Mouse (Mus musculus): ENCODE results near the gene Tub.

The Tub gene

DNA sequence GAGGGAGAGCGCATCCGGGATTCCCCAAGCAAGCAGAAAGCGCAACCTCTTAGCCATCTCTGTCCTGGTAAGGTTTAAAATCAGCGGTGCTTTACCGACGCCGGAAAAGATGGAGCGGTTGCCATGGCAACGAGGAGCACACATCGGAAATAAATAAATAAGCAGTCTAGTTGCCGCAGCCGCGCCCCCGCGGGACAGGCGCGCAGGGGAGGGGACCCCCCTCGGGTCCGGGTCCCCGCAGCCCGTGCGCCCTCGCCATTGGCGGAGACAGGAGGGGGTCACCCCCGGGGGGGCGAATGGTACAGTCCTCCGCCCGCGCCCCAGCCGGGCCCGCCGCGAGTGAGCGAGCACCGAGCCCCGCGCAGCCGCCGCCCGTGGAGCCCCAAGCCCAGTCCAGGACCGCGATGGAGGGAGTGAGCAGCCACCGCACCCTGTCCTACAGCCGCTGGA lies at the start of gene Tub:
Gene Tub (plus strand): TSS at position 27 of the 450 bp plus-strand sequence.
- DNase-seq: peak; percentile 84

DNA sequence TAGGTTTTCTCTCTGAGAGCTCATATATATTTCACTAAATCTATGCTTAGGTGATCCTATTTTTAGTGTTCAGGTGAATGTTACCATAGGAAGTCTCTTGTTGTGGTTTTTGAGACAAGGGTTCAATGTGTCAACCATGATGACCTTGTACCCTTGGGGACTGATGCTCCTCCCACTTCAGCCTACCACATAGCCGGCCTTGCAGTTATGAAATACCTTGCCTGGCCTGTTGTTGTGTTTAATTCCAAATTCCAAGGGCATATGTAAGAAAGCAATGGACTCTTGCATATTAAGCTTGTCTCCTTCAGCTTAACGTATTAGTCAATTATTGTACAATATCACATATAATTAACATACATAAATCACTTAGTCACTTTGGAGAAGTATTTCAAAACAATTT lies 46.2 kb upstream of the Tub start:
- no peak for DNase-seq

DNA sequence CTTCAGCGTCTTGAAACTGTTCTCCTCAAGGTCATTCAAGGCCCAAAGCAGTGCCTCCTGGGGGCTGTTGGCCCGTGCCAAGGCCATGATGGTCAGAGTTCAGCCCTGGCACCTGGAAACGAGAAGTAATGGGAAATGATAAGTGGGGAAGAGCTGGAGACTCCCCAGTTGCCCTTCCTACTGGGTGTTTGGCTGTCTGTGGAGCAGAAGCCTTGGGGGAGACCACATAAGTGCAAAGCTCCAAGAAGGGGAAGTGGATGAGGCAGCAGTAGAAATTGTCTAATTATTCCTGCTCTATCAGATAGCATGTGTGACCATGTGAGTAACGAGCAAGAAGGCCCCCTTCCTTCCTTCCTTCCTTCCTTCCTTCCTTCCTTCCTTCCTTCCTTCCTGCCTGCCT lies 23.1 kb upstream of the Tub start:
- DNase-seq: no peak

DNA sequence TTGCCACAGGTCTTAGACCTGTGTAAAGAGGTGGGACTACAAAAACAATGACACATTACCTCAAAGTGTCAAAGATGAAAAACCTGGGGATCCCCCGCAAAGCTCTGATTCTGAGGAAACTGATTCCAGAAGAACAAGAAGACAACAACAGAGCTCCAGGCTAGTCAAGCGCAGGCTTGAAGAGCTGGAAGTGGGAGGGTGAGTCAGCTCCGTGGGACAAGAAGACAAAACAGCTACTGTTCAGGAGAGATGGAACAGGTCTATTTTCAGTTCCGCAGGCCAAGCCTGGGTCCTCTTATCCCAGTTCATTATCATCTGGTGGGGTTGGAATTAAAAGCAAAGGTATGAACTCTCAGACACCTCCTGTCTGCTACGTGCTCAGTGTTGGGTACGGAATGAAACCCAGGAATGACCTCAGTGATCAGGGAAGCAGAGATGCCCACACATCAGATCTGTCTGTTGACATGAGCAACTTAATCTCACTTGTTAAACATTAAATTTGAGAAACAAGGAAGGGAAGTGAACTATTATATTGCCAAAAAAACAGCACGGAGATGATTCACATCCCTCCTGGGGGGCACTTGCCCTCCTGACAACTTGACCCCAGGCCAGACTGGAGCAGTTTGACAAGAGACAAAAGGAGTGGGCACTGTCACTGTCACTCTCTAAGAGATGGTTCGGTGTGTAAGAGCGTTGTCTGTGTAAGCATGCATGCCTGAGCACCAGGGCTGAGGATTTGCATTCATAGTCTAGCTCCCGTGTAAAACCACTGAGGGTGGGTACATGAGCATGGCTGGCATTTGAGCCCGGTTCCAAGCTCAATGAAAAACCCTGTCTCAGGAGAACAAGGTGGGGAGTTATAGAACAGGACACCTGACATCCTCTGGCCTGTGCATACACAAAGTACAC lies 21.6 kb upstream of the Tub start:
- DNase-seq: peak; percentile 26

DNA sequence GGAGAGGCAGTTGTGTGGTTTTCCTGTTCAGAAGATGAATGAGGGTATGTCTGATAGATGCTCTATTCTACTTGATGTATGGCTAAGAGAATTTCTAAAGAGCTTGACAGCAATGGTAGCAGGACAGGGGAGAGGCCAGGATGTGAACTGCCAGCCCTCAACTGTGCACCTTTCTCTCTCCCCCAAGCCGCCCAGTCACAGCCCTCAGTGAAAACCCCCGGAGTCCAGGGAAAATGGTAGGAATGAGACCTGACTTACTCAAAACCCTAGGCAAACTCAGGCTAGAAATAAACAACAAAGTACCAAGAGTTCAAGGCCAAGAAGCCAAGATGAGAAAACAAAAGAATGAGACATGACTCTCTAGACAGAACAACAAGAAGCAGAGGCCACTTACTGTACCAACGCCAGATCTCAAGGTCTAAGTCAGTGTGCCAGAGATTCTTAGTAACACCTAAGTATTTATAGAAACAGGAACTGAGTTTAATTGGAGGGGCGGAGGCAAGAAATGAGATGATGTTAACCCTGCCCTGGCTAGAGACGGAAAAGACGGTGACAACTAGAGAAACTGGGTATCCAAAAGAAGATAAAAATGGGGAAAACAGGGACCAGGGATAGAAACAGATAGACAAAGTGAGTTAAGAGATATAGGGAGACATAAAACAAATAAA lies 20.3 kb upstream of the Tub start, which contains the start of gene Nlrp10:
Gene Nlrp10 (minus strand): TSS at position 453 of the 668 bp plus-strand sequence.
- no peak for DNase-seq

DNA sequence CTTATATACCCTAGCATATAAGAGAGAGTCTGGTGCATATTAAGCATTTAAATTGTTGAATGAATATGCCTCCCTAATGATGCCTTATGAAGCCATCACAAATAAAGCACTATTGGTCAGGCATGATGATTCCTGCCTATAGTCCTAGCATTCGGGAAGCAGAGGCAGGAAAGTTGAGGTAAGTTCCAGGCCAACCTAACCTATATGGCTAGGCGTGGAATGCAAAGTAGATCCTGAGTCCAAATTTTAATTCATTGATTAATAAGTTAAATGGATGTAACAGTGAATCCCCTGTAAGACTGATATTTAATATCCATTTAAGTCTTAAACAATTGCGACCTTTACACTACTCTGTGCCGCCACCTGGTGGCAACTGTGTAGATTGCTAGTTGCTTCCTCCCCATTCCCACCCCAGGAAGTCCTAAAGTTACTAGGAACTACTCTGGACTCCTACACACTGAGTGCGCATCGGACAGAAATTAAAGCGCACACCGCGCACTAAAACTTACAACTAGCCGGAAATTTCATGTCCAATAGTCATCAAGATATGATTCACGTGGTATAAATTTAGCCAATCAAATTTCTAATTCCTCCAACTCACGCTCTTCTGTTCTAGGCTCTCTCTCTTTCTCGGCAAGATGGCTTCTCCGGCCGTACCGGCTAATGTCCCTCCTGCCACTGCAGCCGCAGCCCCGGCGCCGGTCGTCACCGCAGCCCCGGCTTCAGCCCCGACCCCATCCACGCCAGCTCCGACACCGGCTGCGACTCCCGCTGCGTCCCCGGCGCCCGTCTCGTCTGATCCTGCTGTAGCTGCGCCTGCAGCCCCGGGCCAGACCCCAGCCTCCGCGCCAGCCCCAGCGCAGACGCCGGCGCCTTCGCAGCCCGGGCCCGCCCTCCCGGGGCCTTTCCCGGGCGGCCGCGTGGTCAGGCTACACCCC lies 16.1 kb upstream of the Tub start, which contains the start of gene Eif3f:
Gene Eif3f (plus strand): TSS at position 624 of the 938 bp plus-strand sequence.
- peak; percentile 90 for DNase-seq

DNA sequence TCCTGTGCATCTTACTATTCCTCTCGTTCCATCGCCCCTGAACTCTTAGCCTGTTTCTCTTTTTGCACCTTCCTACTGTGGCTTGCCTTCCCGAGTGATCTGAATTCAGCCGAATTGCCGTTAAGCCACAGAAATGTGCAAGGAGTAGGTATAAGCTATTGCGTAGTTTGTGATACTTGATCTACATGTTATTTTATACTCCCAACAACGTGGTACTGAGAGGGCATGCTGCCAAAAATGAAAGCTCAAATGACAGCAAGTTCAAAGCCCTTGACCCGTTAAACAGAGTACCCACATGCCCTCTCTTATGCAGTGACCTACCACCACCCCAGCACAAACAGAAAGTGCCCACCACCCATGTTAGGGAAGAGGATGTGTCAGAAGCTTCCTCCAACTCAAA lies 15.3 kb upstream of the Tub start:
- no peak for DNase-seq

DNA sequence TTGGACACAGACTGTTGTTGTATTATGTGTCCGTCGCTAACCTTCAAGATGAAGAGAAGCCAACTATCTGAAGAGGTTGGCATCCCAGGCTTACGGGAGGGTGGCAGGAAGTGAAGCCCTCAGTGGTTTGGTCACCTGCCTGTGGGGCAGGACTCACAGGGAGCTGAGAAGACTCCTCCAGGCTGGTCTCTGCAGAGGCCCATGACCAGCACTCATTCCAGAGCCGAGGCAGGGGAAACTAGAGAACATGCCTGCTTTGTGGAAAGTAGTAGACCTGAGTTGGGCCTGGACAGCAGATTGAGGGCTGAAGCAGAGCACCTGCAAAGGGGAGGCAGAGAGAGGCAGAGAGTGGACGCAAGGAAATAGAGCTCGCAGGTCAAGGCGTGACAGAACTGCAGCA lies 14.7 kb upstream of the Tub start:
- DNase-seq: no peak

DNA sequence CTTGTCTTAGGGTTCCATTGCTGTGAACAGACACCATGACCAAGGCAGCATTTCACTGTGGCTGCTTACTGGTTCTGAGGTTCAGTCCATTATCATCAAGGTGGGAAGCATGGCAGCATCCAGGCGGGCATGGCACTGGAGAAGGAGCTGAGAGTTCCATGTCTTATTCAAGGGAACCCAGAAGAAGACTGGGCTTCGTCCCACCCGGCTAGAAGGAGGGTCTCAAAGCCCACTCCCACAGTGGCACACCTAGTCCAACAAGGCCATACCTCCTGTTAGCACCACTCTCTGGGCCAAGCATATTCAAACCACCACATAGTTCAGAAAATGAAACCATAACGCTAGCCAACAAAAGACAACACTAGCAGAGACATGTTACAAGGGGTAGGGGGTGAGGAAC lies 13.5 kb upstream of the Tub start:
- DNase-seq: no peak

DNA sequence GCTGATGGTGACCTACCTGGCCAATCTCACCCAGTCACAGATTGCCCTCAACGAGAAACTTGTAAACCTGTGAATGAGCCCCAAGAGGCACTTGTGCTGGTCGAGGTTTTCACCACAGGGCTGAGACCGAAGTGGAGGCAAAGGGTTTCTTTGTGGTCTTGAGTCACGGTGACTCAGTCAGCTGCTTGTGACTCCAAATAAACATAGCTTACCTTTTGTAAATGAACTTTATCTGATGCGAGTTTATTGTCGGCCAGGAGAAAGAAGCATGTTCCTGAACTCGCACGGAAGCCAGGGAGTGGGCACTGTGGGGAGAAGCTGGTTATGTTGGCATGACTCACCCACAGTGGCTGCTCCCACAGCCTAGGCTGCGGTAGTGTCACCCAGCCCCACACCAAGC lies 8.7 kb upstream of the Tub start:
- no peak for DNase-seq

DNA sequence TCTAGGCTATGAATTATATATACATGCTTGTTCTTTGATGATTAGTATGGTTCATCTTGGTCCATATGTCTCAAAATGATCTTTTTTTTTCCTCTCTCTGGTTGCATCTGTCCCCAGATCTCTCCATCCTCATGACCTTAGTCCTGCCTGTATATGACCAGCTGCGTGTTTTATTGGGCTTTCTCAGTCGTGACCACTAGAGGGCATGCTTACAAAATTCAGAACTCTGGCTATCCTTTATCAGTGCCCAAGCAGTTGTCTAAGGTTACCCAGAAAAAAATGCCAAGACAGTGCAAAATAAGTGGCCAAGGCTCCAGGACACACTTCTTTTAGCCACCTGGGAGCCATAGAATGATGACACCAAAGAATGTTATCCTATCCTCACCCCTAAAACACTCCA lies 6.1 kb upstream of the Tub start:
- DNase-seq: peak; percentile 42

DNA sequence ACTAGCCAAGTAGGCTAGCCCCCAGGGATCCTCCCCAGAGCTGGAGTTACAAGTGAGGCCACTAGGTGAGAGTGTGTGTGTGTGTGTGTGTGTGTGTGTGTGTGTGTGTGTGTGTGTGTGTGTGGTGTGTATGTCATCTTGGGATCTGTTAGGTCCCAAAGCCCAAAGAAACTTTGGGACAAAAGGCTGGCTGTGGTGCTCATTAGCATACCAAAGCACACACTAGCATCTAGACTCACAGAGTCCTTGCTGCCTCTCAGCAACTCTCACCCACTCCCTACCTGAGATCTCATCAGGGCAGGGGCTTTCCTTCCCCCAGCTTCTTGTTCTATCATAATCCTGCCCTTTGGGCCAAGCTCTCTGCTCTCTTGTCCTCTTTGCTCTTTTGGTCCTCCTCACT lies 1.5 kb upstream of the Tub start:
- DNase-seq: no peak

DNA sequence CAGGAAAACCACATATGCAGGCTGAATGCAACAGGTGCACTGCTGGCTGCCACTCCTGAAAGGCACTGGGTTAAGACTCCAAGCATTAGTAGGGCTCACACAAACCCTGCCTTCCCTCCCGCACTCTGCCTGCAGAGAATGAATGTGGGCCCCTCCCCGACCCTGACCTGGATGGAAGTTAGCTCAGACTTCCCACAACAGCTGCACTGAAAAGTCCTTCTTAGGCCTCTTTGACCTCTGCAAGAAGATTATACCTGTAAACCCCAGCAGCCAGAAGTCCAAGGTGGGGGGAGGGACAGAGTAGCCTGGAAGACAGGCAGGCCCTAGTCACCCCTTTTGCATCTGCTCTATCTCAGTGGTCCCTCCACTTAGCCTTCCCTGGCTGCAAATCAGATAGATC lies 837 bp upstream of the Tub start:
- DNase-seq: no peak

DNA sequence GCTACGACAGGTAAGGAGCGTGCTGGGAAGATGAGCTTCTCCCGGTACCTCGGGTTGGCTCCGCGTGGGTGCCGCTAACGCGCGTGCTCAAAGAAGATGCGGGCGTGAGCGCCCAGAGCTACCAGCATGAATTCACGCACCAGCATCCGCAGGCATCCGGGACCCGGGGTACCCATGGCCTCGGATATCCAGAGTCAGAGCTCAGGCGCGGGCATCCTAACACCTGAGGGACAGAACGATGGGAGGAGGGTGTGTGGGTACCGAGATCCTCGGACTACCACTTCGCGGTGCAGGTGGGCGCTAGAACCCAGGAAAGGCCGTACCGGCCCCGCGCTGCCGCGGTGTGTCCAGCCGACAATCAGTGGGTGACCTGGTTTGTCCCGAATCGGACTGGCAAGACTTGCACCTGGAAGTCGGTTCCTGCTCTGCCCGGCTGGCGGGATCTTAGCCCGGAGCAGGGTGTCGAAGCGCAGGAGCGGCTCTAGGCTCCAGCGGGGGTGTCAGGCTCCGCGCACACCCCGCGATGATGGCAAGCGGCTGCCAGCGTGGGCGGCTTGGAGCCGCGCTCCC lies 709 bp downstream of the Tub start:
- DNase-seq: peak; percentile 84

DNA sequence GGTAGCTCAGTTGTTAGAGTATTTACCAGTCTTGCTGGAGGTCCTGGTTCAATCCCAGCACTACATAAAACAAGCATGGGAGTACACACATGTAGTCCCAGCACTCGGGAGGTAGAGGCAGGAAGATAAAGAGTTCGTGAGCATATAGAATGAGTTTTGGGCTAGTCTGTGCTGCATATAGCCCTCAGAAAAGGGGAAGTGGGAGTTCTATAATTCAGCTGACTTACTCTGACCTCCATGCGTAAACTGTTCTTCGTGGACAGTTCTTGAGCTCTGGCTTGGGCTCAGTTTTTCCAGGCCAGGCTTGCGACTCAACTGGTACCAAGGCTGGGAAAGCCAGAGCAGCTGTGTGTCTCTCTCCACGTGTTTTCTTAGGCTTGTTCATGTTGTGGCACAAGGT lies 2.7 kb downstream of the Tub start:
- DNase-seq: no peak

DNA sequence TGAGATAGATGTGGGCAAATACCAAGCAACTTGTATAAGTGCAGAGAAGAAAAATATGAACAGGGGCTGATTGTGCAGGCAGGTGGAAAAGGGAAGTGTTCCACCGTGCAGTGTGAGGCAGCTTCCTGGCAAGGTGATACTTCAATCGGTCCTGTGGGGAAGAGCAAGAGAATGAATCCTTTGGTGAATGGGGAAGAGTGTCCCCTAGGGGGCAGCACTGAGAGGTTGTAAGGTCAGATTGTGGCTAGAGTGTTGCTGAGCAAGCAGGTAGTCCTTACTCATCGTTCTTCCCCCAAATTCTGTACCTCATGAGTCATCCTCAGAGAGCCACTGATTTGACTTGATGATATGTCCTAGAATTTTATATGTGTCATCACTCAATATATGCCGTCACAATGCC lies 4.0 kb downstream of the Tub start:
- DNase-seq: no peak

DNA sequence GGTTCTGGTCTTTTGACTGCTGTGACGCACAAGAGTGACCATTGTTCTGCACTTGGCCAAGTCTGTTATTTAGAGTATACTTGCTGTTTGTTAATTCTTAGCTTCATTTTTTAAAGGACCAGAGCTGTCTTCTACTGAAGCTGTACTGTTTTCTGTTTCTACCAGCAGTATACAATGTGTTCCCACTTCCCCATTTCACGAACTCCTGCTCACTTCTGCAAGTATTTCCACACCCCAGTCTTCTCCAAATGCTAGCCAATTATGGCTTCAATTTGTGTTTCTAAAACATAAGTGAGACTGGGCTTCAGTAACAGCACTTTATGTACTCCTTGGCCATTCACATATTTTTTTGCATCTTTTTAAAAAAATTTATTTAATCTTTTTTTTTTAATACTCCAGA lies 7.6 kb downstream of the Tub start:
- DNase-seq: no peak

DNA sequence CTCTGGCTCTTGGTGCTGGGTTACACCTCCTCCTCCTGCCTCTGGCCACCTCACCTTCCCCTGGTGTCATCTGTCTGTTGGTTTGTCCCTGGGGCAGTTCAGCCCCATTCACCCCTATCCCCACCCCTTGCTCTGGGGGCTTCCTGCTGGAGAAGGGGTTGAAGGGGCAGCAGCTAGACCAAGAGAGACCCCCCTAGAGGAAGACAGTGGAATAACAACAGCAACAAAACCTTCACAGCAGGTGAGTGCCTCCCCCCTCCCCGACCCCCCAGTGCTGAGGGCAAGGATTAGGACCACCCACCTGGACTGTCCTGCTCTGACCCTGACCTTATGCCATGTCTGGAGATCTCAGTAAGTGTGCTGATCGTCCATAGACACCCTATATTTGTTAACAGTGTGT lies 15.8 kb downstream of the Tub start:
- no peak for DNase-seq

DNA sequence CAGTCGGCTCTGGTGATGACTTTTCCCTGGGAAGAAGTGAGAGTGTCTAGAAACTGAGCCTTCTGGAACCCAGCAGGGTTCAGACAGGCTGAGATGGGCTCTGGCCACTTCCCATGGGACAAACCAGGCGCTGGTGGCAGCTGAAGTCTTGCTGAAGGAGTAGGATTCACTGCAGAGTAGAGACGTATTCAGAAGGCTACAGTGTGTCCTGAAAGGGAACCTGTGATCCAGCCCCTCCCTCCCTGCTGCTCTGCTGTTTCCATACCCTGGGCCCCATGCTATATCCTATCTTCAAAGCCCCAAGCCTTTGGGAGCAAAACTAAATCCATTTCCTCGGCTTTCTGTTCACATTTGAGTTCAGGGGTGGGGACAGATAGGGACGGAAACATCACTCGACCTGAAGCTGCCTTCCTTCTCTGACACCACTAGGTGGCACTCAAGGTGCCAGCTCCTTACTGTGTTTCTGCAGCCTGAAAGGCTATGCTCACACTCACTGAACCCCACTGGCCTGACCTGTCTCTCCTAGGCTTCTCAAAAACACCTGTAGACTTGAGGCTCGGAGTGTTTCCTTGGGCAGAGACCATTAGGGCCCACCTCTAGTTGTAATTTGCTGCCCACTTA lies 16.7 kb downstream of the Tub start:
- DNase-seq: peak; percentile 62

DNA sequence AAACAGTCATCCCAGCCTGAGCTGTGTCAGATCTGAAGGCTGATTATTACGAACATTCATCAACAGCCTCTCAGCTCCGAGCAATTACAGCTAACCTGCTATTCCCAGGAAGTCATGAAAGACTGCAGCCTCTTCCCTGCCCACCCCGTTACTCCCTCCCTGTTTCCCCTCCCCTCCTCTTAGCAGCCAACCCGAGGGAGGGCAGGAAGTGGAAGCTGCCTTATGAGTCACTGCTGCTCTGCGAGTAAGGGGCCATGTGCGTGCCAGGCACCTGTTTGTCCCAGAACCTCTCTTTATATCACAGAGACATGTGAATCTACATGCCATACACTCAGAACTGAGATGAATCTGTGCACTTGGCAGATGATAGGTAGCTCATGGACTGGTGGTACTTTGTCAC lies 18.1 kb downstream of the Tub start:
- DNase-seq: no peak

DNA sequence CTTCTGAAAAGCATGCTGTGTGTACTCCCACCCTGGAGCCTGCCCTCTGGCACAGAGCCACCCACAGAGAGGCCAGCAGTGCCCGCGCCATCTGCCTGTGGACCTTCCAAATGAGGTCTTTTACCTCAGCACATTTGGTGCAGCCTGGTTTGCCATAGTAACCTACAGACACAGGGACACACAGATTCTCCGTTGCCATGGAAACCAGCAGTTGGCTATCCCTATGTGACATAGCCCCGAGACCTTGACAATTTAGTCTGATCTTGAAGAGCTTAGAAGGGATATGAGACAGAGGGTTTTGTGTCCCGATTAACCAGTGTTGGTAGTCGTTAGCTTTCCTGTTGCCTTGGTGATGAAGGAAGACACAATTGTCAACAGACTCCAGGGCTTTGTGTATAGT lies 22.1 kb downstream of the Tub start:
- no peak for DNase-seq

Data from right cerebral cortex, postnatal 25 days (tissue).